Mouse (Mus musculus) heart, postnatal 0 days (tissue): ENCODE results near the gene Gm21985. TPM values are rescaled to one million over a fixed set of nuclear protein-coding genes. Genes with fewer than 3 reads are reported as not detected.

ENCODE experiments used
- ATAC-seq: fragments of 200-750 bp; cut with Nextera tagmentation; 2 replicates; pipeline ENCODE4 v1.8.0; 2017; ENCODE audit warnings: low read depth, moderate number of reproducible peaks, moderate library complexity; ENCODE audit not compliant: insufficient read depth
- DNase-seq: peaks from one replicate; pipeline ENCODE4 v3.0.0-alpha.2; 2016; ENCODE audit warnings: low spot score
- H3K27ac ChIP-seq: fragments of 300-500 bp; sonication (generic); 2 replicates; pipeline ENCODE4 v1.5.1; 2014; ENCODE audit warnings: low read depth, mild to moderate bottlenecking
- H3K27me3 ChIP-seq: fragments of 300-500 bp; sonication (generic); 2 replicates; pipeline ENCODE4 v1.6.1; 2014; ENCODE audit warnings: low read length, mixed read lengths; ENCODE audit not compliant: control insufficient read depth, insufficient read depth
- H3K36me3 ChIP-seq: fragments of 300-500 bp; sonication (generic); replicated peaks from 2 replicates; pipeline ENCODE4 v1.6.1; 2014; ENCODE audit warnings: low read length, mixed read lengths; ENCODE audit not compliant: control insufficient read depth, insufficient read depth
- H3K4me1 ChIP-seq: fragments of 300-500 bp; sonication (generic); 2 replicates; pipeline ENCODE4 v1.6.1; 2014; ENCODE audit warnings: antibody characterized with exemption; ENCODE audit not compliant: control insufficient read depth, insufficient read depth
- H3K4me2 ChIP-seq: fragments of 300-500 bp; sonication (generic); 2 replicates; pipeline ENCODE4 v1.6.1; 2014; ENCODE audit warnings: low read depth, mild to moderate bottlenecking, low read length, moderate library complexity
- H3K4me3 ChIP-seq: fragments of 300-500 bp; sonication (generic); 2 replicates; pipeline ENCODE4 v1.5.1; 2014; ENCODE audit warnings: low read depth, low read length
- H3K9ac ChIP-seq: fragments of 300-500 bp; sonication (generic); replicated peaks from 2 replicates; pipeline ENCODE4 v1.6.1; 2014; ENCODE audit warnings: low read depth, low read length, mixed read lengths
- H3K9me3 ChIP-seq: fragments of 300-500 bp; sonication (generic); replicated peaks from 2 replicates; pipeline ENCODE4 v1.6.1; 2016; ENCODE audit warnings: low read length; ENCODE audit not compliant: control insufficient read depth
- CTCF ChIP-seq: IDR thresholded peaks from 2 replicates; pipeline ENCODE4 v1.5.1; 2016; ENCODE audit warnings: antibody characterized with exemption, control low read depth, low read depth
- EP300 ChIP-seq: IDR thresholded peaks from 2 replicates; pipeline ENCODE4 v1.6.1; 2016; ENCODE audit warnings: antibody characterized with exemption, low read depth
- WGBS: fragments of 180-500 bp; shearing (Covaris S2); extraction: QIAGEN DNeasy Blood & Tissue Kit; methylation state at CpG from one replicate; pipeline ENCODE4 v1.1.7; 2014; 5-methylcytosine and 5-hydroxymethylcytosine counted together
- polyA plus RNA-seq: library from polyadenylated mRNA; unstranded; fragments of >200 nt; fragmentation: Nextera tagmentation; extraction: Ambion mirVana; gene quantifications from 2 replicates; pipeline ENCODE4 v1.2.1, GENCODE M21; 2015
- total RNA-seq: library from RNA; depleted of rRNA; stranded (reverse); fragments of >200 nt; gene quantifications from 2 replicates; pipeline ENCODE4 v1.2.3, GENCODE M21; 2014; ENCODE audit warnings: low replicate concordance

Gm21985 gene
- total and polyA plus RNA-seq, 2 experiments from 2014 or later: not detected

DNA sequence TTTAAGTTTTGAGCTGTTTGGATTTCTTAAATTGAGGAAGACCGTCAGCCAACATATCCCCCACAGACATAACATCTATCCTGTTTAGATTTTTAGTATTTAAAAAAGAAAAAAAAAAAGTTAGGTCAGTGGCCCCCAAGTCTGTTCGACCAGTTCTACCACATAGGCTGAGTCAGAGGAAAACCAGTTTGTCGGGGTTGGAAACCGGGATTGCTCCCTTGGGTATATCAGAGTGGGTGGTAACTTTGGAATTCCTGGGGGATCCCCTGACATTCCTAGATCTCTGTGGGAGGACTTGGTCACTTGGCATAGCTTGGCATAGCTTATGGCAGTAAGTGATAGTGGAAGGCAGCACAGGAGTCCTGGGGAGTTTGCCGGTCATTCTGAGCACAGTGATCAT lies 20.8 kb upstream of the Gm21985 start:
- Histone ChIP-seq H3K9ac (no peak overlapping the region), H3K27me3 (no peaks in the 10 kb centered on the region), H3K4me3 (no peak overlapping the region), H3K36me3 (peaks cover 4% of the 10 kb centered on the region; the same call in 1 of the 2 replicates), H3K4me1 (no peaks in the 10 kb centered on the region), H3K4me2 (no peak overlapping the region), H3K27ac (no peak overlapping the region), H3K9me3 (no peaks in the 10 kb centered on the region)
- TF ChIP-seq EP300 (no peak), CTCF (no peak)
- DNase-seq (no peak), ATAC-seq (no peak)
- WGBS: 85% methylated on average over 5 of the region's 5 CpGs

DNA sequence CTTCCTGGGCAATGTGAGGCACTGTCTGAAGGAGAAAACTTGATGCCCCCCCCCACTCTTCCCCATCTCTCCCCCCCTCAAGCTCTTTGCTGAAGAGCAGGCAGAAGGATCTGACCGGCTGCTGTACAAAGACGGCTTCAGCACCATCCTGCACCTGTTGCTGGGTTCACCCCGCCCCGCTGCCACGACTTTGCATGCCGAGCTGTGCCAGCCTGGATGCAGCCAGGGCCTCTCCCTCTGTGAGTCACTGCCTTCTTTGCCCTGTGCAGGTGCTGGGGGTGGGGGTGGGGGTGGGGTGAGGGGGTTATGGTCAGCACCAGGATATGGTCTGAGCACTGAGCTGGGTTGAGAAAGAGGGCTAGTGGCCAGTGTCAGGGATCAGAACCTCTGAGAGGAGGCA lies 19.9 kb upstream of the Gm21985 start:
- no peak overlapping the region for H3K9ac ChIP-seq
- no peak overlapping the region for H3K4me3 ChIP-seq
- 90% methylated on average over 6 of the region's 6 CpGs for WGBS
- no peak for ATAC-seq
- peaks cover 4% of the 10 kb centered on the region; the same call in 1 of the 2 replicates for H3K36me3 ChIP-seq
- H3K4me1 ChIP-seq: no peaks in the 10 kb centered on the region
- no peak for DNase-seq
- no peaks in the 10 kb centered on the region for H3K9me3 ChIP-seq
- H3K4me2 ChIP-seq: no peak overlapping the region
- H3K27me3 ChIP-seq: no peaks in the 10 kb centered on the region
- TF ChIP-seq EP300 (no peak), CTCF (no peak)
- H3K27ac ChIP-seq: no peak overlapping the region

DNA sequence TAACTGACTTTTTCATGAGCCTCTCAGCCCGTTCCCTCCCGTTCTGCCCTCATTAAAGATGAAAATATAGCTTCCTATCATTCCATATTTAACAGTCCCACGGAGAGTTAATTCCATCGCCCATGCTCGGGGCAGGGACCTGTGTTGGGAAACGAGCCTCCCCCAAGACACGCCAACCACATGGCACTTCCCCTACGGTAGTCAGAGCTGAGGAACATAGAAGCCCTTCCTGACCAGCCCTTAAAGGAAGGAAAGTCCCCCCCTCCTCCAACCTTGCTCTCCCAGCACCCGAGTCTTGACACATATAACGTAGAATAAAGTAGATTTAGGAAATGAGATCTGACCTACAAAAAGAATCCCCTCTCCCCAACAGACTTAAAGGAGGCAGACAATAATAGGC lies 18.8 kb upstream of the Gm21985 start:
- DNase-seq (no peak), ATAC-seq (no peak)
- no peak overlapping the region for H3K9ac ChIP-seq
- no peaks in the 10 kb centered on the region for H3K27me3 ChIP-seq
- no peak overlapping the region for H3K4me3 ChIP-seq
- WGBS: 73% methylated on average over 10 of the region's 10 CpGs
- TF ChIP-seq EP300 (no peak), CTCF (no peak)
- no peaks in the 10 kb centered on the region for H3K4me1 ChIP-seq
- no peak overlapping the region for H3K27ac ChIP-seq
- peaks cover 4% of the 10 kb centered on the region; the same call in 1 of the 2 replicates for H3K36me3 ChIP-seq
- no peaks in the 10 kb centered on the region for H3K9me3 ChIP-seq
- no peak overlapping the region for H3K4me2 ChIP-seq

DNA sequence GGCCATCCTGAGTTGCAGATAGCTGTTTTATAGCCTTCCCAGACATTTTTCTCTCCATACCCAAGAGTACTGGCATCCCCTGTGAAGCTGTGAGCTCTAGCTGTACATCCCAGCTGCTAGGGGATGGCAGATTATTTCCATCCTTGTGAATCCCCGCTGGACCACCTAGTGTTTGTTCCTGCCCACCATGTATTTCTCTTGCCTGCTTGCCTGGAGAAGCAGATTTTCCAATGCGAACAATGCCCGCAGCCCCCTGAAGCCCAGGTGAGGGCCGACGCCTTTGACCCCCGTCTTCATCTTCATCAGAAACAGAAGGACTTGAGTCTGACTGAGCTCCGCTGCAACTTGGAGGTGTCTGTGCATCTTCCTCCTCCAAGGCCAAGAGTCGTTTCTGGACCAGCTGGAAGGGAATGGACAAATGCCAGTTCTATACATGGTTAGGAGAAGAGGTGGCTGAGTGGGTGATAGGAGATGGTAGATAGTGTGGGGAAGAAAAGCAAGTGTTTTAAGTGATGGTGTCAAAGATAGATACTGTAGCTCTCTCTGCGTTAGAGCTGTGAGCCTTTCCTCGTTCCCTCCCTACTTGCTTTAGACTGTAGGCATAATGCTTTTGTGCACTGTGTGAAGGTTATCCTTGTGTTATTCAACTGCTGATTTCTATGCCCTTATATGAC lies 16.2 kb upstream of the Gm21985 start:
- 82% methylated on average over 10 of the region's 10 CpGs for WGBS

DNA sequence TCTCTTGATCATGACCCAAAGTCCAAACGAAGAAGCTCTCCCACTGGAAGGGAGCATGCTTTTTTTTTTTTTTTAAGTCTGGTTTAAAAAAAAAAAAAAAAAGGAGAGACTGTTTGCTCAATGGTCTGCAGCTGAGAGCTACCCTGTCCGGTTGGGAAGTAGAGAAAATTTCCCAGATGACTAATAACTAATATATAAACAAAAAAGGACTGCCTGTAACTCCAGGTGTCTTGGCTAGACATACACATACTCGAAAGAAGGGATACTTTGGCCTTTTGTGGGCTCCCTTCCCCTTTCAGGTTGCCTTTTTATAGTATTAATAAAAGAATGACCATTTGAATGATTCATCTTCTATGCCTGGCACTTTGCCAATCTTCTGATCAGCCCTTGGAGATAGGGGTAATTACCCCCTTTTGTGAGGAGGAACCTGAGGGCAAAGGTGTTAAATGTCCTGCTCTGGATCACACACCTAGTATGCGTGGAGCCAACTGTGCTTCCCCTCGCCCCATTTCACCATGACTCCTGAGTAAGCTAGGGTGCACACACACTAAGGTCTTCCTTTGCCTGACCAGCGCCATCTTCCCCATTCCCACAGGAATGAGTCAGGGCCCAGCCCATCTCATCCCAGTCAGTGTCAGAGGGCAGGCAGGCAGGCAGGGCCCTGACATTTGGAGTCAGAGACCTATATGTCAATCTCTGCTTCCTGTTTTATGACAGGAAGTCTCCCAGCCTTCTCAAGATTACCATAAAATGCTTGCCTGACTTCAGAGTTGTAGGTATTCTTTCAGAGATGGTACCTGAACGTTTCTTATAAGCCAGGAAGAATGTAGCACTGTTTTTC lies 11.2 kb upstream of the Gm21985 start:
- Histone ChIP-seq H3K4me1 (no peaks in the 10 kb centered on the region), H3K27me3 (no peaks in the 10 kb centered on the region), H3K27ac (no peak overlapping the region), H3K4me2 (no peak overlapping the region), H3K9ac (no peak overlapping the region), H3K9me3 (no peaks in the 10 kb centered on the region), H3K4me3 (no peak overlapping the region), H3K36me3 (no peaks in the 10 kb centered on the region)
- WGBS: 73% methylated on average over 7 of the region's 7 CpGs
- ATAC-seq (no peak), DNase-seq (no peak)
- no peak for TF ChIP-seq CTCF
- TF ChIP-seq EP300: no peak

More for the DNA sequence above, 16.2 kb upstream of the Gm21985 start:
- no peak for DNase-seq
- Histone ChIP-seq H3K9me3 (no peaks in the 10 kb centered on the region), H3K4me2 (no peak overlapping the region), H3K27me3 (no peaks in the 10 kb centered on the region), H3K4me3 (no peak overlapping the region), H3K27ac (no peak overlapping the region), H3K36me3 (no peaks in the 10 kb centered on the region), H3K4me1 (no peaks in the 10 kb centered on the region), H3K9ac (no peak overlapping the region)
- no peak for TF ChIP-seq CTCF
- TF ChIP-seq EP300: no peak
- no peak for ATAC-seq
